Mouse (Mus musculus): ENCODE measurements around the gene Fosb.
A peak's percentile ranks its signal among the peaks of the same experiment; 100 is the strongest.

Gene Fosb

DNA sequence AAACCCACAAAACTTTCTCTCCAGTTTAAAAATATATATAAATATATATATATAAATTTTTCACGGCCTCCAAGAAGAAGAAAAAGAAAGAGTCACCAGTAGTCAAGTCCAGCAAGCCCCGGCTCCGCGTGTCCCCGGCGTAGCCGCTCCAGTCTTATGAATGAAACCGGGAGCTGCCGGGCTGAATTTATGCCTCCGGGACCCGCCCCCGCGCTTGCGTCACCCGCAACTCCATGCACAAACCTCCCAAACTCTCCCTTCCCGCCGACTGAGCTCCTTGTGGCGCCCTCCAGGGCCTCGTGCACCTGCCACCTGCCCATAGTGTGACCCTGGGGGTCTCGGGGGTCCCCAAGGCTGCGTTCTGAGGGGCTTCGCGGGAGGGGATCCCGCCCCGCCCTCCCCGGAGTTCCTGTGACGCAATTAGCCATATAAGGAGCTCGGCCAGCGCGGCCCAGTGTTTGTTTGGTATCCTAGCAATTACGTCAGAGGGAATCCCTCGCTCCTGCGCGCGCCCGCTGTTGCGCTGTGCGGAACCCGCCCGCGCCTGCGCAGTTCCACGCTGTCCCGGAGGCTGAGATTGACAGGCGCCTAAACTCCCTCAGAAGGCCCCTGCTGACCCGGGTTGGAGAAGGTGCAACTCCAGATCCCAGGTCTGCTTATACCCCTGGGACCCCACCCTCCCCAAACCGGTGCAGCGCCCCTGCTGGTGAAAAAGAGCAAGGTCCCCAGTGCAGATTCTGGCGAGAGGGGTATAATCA, at the start of gene Fosb:
Gene Fosb (minus strand): TSS at position 168 of the 758 bp plus-strand sequence.
- DNase-seq (ENCODE audit: inconsistent age in 2 of 2, low spot score in 1 of 2), result peak; percentile 95 to 98

DNA sequence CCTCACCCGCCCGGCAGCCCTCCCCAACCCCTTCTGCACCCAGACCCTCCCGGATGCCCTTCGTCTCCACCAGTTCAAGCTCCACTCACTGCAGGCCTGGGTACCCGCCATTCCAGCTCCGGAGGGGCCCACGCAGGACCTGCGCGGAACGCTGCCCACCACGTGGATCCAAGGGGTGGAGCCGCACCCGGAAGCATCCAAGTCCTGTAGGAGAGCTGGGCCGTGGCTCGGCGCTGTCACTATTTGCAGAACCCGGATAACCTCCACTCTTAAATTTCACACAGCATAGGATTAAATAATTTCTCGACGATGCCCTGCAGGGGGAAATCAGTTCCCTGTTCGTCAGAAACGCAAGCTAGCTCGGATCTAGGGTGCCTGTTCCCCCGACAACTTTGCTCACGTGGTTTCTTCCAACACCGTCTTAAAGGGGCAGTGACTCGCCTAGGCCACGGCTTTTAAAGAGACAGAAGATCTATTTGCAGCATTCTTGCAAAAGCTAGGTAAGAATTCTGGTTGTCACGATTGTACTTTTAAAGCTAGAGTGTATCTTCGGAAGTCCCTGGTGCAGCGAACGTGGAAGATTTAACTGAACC, 49.5 kb upstream of the Fosb start, which contains the start of the genes Cd3eap and Ppp1r13l:
Gene Cd3eap (minus strand): TSS at position 185 of the 593 bp plus-strand sequence.
Gene Ppp1r13l (plus strand): TSS at position 451 of the 593 bp plus-strand sequence.
- peak; percentile 91 to 97 for DNase-seq (ENCODE audit: inconsistent age in 2 of 2, low spot score in 1 of 2)

DNA sequence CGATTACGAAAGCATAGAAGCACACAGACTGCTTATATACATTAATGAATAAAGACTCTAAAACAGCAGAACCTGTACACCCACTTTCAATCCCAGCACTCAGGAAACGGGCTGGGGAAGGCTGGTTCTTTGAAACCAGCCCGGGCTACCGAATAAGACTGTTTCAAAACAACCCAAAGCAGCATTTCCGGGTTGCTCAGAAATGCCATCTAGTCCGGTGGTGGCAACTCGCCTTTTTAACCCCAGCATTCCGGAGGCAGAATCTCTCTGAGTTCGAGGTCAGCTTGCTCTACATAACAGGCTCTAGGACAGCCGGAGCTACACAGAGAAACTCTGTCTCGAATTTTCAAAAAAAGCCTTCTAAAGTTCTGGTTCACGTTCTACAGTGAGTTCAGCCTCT, 48.8 kb upstream of the Fosb start:
- peak in 1 of 2 experiments; percentile 62 for DNase-seq (ENCODE audit: inconsistent age in 2 of 2, low spot score in 1 of 2)

DNA sequence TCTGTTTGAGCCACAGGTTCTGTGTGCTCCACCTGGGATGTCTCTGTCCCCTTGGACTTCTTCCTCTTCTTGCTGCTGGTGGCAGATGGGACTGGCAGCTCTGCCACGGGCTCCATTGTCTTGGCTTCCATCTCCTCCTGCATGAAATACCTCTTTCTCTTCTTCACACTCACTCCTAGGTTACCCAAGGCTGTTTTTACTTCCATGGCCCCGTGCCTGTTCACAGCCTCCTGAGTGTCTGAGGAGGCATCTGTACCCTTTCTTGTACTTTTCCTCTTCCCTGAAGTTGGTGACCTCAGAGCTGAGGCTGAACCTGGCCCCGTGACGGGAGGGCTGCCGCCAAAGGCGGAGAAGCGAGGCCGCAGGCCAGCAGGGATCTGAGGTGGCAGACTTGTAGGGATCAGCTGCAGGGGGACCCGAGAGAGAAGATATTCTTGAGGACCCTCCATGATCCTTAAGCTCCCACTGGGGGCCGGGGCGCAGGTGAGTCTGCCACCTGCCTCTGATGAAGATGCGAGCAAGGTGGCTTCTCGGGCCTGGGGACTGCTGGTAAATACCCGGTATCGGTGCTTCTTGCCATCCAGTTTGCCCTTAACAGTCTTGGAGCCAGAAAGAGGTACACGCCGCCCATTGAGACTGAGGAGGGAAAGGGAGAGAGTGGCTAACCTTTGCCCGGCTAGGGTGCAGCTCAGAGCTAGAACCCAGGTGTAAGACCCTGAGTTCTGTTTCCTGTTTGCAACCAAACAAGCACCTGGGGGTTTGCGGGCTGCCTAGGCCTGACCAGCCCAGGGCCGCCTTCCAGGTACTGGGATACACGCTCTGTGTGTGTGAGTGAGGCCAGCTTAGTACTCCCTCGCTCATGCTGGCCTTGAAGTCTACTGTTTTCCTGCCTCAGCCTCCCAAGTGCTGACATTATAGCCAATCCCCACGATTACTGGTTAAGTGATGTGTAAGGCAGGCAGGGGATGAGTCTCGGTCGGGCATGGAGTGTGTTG, 47.8 kb upstream of the Fosb start:
- DNase-seq (ENCODE audit: inconsistent age in 2 of 2, low spot score in 1 of 2), result peak in 1 of 2 experiments; percentile 45

DNA sequence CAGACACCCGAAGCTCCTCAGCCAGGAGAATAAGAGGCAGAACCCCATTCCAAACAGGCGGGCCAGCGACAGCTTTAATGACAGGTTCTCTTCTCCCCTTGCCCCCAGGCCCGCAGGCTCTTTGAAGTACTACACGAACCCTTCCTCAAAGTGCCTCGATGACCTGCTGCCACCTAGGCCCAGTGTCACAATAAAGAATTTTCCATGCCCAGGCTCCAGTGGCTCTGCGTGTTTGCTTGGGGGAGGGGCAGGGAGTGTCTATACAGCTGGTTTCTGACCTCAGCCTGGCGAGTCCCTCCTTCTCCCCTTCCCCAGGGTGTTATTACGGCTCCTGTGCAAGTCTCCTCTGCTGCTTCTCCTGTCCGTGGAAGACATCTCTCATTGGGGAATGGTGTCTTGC, 46.5 kb upstream of the Fosb start:
- DNase-seq (ENCODE audit: inconsistent age in 2 of 2, low spot score in 1 of 2), result no peak

DNA sequence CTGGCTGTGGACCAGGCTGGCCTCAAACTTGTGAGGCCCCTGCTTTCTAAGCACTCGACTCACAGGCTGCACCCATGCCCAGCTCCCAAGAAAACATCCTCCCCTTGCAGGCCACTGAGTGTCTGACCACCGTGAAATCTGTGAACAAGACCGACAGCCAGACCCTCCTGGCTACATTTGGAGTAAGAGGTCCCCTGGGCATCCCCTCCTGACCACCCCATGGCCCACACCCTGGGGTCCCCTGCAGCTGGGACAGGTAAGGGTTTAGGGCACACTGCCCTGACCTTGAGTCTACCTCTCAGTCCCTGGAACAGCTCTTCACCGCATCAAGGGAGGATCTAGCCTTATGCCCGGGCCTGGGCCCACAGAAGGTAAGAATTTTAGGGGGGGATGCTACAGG, 45.1 kb upstream of the Fosb start:
- no peak for DNase-seq (ENCODE audit: inconsistent age in 2 of 2, low spot score in 1 of 2)

DNA sequence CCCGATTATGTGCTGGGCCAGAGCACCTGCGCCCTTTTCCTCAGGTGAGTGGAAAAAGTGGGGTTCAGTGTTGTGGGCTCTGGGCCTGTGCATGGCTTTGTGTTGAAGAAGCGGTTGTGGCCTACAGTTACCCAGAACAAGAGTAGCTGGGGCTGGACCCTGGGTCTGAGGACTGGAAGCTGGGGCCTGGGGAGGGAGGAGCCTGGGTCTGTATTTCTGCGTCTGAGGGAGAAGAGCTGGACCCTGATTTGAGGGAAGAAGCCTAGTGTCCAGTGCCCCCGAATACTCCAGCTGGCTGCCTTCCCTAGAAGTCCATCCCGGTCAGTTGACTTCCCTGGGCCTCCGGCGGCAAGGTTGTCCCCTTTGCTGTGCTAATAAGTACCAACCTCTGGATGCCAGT, 40.4 kb upstream of the Fosb start:
- DNase-seq (ENCODE audit: inconsistent age in 2 of 2, low spot score in 1 of 2), result no peak

DNA sequence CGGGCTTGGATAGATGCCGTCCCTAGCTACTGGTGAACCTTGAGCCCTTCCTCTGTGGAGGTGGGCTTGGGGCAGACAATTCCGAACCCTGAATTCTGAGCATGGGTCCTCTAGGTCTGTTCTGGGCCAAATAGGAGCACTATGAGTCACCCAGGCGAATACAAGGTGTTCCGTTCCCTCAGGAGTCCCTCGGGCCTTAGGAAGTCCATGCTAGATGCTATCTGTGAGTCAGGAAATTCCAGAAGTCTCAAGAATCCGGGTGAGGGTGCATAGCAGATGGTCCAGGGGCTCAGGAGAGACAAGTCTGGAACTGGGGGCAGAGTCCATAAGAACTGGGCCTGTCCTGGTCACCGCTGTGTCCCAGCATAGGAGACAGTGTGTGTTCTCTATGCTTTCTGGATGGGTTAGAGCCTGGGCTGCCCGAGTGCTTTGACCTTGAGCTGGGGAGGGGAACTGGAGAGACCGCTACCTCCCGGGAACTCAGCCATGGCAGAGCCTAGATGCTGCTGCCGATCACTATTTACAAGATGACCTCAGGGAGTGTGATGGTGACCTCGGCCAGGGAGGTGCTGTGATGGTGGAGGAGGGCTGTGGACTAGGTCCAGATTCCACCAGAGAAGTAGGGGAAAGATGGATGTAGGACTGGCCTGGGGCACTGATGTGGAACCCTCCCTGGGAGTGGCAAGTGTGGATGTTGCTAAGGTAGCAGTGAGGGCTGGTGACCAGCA, 39.5 kb upstream of the Fosb start:
- no peak for DNase-seq (ENCODE audit: inconsistent age in 2 of 2, low spot score in 1 of 2)

DNA sequence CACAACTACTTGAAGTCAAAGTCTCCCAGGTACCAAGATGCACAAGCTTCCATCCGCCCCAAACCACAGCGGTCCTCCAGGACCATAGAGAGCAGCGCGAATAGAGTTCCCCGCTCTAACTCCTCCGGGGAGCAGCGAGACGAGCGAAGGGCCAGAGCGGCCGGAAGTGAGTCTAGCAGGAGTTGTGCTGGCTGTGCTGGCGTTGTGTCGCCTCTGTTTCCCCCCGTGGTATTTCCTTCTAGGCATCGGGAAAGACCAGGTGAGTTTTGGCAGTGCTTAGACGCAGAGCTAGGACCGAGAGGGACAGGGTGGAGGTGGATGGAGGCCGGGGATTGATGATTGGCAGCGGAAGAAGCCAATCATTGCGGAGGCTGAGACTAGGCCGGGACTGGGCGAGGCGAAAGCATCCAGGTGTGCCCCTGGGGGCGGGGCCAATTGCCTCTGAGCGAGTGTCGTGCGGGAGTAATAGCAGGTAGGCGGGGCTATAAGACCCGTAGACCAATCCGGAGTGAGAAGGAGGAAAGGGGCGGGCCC, 35.2 kb upstream of the Fosb start:
- DNase-seq (ENCODE audit: inconsistent age in 2 of 2, low spot score in 1 of 2), result peak; percentile 96 to 97

DNA sequence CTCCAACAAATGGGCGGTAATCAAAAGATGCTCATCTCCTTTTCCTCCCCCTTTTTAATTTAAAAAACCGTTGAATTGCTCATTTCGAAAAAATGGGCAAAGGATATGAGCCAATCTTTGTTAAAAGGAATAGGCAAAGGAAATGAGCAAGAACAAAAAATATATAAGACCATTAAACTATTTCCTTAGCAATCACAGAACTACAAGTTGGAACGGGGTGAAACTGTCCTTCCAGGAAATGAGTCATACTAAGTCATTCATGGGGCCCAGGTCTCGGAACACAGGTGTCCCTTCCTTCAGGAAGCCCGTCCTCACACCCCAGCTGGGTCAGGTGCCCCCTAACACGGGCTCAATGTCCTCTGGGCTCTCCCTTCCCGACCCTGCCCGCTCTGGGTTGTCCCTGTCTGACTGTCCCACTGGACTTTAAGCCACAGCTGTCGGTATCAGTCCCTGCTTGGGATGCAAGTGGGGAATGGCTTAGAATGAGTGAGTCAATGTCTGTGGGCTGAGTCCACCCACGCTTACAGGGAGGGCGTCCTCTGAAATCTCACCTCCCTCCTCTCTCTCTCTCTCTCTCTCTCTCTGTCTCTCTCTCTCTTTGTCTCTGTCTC, 34.5 kb upstream of the Fosb start, which contains the start of gene Ercc1:
Gene Ercc1 (plus strand): TSS at position 542 of the 611 bp plus-strand sequence.
- no peak for DNase-seq (ENCODE audit: inconsistent age in 2 of 2, low spot score in 1 of 2)

DNA sequence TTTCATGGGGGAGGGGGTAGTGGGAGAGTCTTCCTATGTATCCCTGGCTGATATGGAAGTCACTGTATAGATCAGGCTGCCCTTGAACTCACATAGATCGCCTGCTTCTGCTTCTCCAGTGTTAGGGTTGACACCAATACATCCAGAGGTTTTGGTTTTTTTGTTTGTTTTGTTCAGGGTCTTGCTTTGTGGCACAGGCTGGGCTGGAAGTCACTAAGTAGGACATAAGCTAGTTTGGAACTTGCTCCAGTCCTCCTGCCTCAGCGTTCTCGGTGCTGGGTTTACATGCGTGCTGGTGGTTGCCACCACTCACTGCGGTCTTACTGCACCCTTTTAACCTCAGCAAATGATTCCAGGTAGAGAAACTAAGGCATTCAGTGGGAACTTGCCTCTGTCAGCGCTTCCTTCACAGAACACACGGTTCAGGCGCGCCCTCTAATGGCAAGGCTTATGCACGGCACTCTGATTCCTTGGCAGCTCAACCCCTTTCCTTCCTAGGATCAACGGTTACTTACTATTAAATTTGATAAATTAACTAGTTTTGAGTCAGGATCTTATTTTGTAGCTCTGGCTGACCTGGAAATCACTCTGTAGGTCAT, 33.5 kb upstream of the Fosb start:
- peak; percentile 72 to 91 for DNase-seq (ENCODE audit: inconsistent age in 2 of 2, low spot score in 1 of 2)

DNA sequence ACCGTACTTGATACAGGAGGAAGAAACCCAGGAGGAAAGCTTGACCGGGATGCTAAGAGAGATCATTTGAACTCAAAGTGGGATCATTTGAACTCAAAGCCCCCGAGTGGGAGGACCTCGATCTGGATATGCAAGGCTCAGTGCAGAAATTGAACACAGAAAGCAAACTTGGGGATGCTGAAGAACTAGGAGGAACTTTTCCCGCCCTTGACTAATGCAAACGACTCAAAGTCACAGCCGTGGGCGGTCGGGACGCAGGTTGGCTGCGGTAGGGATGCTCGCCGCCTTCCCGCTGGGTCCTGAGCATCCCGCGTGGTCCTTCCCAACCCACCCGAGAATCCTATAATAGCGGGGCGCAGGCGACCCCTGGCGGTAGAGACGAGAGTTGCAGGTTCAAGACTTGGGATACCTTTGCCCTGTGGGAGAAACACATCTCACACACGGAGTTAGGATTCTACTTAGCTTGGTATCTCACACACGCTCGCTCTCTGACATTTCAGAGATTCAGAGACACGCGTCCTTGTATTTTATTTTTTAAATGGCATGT, 32.7 kb upstream of the Fosb start:
- peak; percentile 82 to 95 for DNase-seq (ENCODE audit: inconsistent age in 2 of 2, low spot score in 1 of 2)

DNA sequence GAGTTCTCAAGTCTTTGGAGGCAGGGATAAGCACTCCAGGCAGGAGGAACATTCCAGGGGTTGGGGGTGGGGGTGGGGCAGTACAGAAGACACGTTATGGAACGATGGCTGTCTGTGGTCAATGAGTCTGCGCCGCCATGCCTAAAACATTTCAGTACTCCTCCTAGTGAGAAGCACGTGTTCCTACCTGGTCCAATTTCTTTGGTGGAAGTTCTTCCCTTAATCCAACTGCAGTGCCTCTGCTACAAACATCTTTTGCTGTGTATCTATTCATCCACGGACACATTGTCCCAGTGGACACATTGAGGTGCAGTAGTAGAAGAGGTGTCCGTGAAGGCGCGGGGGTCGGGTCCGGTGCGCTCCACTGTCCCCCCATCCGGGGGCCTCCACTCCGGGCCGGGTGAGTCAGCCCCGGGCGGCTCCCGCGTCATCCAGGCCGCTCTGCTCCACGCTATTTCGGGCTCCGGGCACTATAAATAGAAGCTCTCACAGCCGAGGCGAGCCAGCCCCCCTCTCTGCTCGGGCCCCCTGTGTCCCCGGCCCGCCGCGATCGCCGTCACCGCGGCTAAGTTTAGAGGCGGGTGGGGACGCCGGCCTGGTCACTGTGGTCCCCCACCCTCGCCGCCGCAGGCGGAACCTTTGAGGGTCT, 32.0 kb upstream of the Fosb start:
- DNase-seq (ENCODE audit: inconsistent age in 2 of 2, low spot score in 1 of 2), result peak in 1 of 2 experiments; percentile 73

DNA sequence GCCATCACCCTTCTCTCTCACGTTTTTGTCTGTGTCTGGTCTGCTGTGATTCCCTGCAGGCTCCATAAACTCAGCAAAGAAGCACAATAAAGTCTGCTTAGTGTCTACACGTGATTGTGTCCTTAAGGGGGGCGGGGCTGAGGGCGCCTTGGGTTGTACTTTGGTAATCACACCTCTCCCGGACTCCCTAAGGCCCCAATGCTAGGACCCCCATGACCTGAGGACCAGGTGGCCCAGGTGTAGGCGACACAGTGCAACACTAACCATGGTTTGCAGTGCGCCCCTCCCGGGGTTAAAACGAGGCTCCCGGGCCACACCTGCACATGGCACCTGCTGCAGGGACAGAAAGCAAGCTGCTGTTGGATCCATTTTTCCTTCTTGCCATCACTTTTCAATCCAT, 31.4 kb upstream of the Fosb start:
- DNase-seq (ENCODE audit: inconsistent age in 2 of 2, low spot score in 1 of 2), result no peak

DNA sequence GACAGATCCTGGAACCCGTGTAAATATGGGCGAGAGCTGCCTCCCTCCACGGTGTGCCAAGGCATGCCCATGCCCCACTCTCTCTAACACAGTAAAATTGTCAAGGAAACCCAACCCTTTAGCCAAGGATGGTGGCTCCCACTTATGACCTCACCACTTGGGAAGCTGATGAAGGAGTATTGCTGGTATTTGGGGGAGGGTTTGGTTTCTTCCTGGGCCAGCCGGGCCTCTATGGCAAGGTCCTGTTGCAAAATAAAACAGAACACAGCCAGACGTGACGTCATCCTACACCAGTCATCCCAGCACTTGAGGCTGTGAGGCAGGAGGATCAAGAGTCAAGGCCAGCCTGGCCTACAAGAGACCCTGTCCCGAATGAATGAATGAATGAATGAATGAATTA, 28.7 kb upstream of the Fosb start:
- DNase-seq (ENCODE audit: inconsistent age in 2 of 2, low spot score in 1 of 2), result no peak

DNA sequence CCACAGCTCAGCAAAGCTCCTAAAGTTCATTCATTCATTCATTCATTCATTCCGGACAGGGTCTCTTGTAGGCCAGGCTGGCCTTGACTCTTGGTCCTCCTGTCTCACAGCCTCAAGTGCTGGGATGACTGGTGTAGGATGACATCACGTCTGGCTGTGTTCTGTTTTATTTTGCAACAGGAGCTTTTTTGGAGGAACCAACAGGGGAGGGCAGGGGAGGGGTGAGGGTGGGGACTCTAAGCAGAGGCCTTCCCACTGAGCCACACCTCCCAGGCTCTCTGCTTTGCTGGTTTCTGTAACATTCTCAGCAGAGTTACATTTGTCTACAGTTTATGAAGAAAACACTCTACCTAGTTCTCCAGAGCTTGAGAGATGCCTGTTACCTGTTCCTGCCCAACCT, 28.2 kb upstream of the Fosb start:
- peak in 1 of 2 experiments; percentile 54 for DNase-seq (ENCODE audit: inconsistent age in 2 of 2, low spot score in 1 of 2)

DNA sequence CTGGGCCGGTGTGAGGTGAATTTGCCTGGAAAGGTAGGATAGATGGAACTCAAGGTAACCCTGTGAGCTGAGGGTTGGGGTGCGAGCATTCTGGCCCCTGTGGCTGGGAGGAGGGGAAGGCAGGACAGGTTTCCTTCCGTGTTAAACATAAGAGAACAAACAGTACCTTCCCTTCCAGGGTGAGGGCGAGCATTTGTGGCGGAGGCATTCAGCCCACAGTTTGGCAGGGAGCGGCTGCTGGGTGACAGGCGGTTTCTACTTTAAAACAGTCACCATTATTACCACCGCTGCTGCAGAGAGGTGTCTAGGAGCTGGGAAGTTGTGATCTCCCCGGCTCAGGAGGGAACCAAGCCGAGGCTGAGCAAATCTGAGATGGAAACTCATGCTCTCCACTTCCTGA, 27.3 kb upstream of the Fosb start:
- DNase-seq (ENCODE audit: inconsistent age in 2 of 2, low spot score in 1 of 2), result no peak

DNA sequence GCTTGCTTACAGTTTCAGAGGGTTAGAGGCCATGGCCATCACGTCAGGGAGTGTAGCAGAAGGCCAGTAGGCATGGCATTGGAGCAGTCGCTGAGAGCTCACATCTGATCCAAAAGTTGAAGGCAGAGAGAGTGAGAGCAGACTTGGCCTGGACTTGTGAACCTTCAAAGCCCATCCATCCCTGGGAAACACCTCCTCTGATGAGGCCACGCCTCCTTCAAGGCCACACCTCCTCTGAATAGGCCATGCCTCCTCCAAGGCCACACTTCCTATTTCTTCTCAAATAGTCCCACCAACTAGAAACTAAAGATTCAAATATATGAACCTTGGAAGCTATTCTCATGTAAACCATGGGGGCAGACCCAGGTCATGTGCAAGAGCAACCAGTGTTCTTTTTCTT, 25.7 kb upstream of the Fosb start:
- DNase-seq (ENCODE audit: inconsistent age in 2 of 2, low spot score in 1 of 2), result peak in 1 of 2 experiments; percentile 60
